Mouse (Mus musculus) right cerebral cortex, postnatal 25 days (tissue): ENCODE results near the gene Hist1h4c.

Source experiments
- DNase-seq: peaks from one replicate; pipeline ENCODE4 v3.0.0; 2022

The Hist1h4c gene

GRCm38 (mm10) chr13:23698300-23698693, at the start of gene Hist1h4c:
Hist1h4c (minus strand) TSS chr13:23698454.
- peak; percentile 98 for DNase-seq

DNA sequence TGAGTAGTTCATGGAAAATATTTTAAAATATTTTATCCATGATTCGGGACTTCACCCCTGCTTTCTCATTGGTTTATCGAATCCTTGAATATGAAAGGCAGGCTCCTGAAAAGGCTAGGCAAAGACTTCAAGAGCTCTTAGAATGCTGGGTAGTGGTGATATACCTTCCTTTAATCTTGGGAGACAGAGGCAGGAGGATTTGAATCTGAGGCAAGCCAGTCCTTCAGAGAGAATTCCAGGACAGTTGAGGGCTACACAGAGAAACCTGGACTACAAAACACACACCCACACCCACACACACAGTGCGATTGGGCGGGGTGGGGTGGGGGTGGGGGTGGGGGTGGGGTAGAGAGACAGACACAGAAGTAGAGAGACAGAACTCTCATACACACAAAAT, 49.6 kb upstream of the Hist1h4c start:
- no peak for DNase-seq

GRCm38 (mm10) chr13:23747081-23747891, 49.0 kb upstream of the Hist1h4c start:
- DNase-seq = no peak

DNA sequence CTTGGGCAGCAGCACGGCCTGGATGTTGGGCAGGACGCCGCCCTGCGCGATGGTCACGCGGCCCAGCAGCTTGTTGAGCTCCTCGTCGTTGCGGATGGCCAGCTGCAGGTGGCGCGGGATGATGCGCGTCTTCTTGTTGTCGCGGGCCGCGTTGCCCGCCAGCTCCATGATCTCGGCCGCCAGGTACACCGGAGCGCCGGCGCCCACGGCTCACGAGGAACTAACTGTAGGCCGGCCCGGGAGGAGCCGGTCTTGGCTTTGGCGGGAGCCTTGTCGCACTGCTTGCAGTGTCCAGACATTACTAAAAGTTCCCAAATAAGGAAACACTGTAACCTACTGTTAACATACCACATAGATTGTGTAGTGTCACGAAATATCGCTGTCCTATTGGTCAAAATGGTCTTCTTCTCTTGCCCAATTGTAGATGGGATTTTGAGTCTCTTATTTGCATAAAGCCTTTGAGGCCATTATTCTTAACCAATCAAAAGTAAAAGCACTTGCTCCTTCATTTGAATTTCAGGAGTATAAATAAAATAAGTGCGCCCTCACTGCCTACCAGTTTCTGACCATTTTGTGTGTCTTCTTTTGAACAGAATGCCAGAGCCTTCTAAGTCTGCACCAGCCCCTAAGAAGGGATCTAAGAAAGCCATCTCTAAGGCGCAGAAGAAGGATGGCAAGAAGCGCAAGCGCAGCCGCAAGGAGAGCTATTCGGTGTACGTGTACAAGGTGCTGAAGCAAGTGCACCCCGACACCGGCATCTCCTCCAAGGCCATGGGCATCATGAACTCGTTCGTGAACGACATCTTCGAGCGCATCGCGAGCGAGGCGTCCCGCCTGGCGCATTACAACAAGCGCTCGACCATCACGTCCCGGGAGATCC, 48.2 kb upstream of the Hist1h4c start, which contains the start of gene Hist1h2bb:
Gene Hist1h2bb (plus strand): TSS at position 534 of the 880 bp plus-strand sequence.
- peak; percentile 81 for DNase-seq

DNA sequence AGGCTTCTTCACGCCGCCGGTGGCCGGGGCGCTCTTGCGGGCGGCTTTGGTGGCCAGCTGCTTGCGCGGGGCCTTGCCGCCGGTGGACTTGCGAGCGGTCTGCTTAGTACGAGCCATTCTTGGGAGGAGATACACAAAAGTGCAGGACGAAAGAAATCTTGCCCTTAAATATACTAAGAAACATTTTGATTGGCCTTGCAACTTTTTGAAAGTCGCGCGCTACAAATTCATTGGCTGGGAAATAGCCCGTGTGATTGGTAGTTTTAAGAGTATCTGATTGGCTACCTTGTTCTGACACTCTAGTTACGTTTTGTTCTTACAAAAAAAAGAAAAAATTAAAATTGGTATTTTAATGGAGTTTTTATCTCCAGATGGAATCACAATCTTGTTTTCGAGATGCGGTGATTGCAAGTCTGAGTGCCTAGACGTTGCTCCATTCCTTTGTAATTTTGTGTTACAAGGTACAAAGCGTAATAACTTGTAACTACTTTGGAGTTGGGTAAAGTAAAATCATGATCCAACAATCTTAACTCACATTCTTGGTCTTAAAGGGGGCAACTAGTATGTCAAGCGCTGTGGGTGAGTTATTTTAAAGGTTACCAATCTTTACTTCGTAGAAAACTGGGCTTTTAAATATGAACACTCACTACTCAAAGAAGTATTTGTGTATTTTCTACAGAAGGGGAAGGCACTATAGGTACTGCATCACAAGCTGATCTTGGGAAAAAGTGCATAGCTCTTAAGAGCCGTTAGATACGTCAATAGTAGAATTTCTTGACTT, 47.3 kb upstream of the Hist1h4c start, which contains the start of gene Hist1h3c:
Gene Hist1h3c (minus strand): TSS at position 222 of the 781 bp plus-strand sequence.
- DNase-seq = peak; percentile 77

- no peak for DNase-seq
These were observed 46.4 kb upstream of the Hist1h4c start for GRCm38 (mm10) chr13:23744421-23745380.

- DNase-seq = no peak
These were observed 45.7 kb upstream of the Hist1h4c start for GRCm38 (mm10) chr13:23743963-23744362.

DNA sequence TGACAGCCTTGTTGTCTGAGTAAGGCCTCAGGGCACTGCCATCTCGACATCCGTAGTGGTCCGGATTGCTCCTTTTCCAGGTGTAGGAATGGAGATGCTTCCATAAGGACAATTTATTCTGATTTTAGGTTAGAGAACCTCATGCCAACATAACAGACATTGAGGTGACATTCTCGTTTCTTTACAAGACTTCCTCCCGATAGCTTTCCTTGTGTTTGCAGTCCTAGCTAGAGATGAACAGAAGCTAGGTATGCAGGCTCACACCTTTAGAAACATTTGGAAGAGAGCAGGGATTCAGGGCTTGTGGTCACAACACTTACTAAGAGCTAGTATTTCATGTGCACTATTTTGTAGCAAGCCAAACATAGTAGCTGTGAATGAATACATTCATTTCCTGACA, 45.0 kb upstream of the Hist1h4c start:
- no peak for DNase-seq

- DNase-seq = no peak
These were observed 43.8 kb upstream of the Hist1h4c start for GRCm38 (mm10) chr13:23742007-23742406.

DNA sequence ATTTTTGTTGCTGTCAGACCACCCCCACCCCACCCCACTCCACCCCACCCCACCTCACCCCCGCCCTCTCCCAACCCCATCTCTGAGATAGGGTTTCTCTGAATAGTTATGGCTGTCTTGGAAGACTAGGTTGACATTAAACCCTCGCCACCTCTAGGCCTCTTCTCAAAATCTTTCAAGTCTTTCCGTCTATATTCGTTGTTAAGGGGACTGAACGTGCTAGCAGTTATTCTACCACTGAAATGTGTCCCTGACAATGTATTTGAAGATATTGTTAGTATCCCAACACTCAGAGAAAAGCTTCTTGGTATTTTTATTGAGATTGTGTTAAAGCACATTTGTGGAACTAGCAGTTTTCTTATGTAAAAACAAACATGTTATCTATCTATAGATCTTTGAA, 42.7 kb upstream of the Hist1h4c start:
- no peak for DNase-seq

DNA sequence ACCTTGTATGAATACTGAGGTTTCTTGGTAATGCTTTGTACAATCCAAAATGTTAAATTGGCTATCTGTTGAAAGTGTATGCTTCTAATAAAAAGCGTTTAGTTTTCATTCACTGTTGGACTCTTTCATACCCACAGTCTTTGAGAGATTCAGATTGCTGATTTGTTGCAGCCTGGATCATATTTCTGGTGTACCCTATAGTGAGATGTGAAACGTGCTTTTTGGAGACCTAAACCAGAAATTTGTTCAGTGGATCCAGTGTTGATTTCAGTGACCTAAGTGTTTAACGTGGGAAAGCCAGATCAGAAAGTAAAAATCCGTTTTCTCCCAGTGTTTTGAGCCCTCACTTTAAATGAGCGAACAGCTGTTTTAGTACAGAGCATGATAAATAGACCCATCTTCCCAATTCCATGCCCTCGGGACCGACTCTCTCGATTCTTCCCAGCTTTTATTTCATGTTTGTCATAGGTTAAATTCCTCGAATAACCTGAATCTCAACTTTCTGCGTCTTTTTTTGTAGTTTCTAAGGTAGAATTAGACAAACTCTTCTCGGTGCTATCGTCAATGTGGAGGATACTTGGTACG, 42.1 kb upstream of the Hist1h4c start:
- no peak for DNase-seq

GRCm38 (mm10) chr13:23739922-23740252, 41.6 kb upstream of the Hist1h4c start:
- no peak for DNase-seq

DNA sequence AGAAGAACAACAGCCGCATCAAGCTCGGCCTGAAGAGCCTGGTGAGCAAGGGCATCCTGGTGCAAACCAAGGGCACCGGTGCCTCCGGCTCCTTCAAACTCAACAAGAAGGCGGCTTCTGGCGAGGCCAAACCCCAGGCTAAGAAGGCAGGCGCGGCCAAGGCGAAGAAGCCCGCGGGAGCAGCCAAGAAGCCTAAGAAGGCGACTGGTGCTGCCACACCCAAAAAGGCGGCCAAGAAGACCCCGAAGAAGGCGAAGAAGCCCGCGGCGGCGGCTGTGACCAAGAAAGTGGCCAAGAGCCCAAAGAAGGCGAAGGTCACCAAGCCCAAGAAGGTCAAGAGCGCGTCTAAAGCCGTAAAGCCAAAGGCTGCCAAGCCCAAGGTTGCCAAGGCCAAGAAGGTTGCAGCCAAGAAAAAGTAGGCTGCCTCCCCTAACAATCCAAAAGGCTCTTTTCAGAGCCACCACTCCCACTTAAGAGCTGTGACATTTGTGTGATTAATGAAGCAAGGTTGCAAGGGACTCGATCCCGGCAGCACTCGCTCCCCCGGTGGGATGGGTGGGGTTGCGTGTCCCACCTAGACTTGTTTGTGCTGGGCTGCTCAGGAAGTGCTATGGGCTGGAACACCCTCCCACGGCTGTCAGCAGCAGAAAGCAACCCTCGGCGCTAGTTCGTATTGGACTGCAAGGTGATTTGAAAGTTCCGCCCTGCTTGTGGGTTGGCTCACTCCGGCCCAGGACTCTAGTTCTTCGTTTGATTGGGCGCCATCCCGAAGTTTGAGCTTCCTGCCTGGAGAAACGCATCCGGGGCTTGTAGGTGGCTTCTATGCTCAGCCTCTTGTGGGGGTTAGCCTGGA, 41.0 kb upstream of the Hist1h4c start:
- peak; percentile 89 for DNase-seq

DNA sequence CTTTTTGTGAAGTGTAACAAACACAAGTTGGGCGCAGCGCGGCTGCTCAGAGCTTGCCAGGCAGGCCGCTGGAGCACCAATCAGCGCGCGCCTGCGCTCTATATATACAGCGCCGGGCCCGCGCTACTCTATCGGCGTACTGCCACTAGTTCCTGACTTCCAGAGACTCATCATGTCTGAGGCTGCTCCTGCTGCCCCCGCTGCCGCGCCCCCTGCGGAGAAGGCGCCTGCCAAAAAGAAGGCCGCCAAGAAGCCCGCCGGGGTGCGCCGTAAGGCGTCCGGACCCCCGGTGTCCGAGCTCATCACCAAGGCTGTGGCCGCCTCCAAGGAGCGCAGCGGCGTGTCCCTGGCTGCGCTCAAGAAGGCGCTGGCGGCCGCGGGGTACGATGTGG, 40.4 kb upstream of the Hist1h4c start, which contains the start of gene Hist1h1c:
Gene Hist1h1c (plus strand): TSS at position 132 of the 392 bp plus-strand sequence.
- peak; percentile 90 for DNase-seq

GRCm38 (mm10) chr13:23738041-23738440, 39.8 kb upstream of the Hist1h4c start:
- DNase-seq = no peak

DNA sequence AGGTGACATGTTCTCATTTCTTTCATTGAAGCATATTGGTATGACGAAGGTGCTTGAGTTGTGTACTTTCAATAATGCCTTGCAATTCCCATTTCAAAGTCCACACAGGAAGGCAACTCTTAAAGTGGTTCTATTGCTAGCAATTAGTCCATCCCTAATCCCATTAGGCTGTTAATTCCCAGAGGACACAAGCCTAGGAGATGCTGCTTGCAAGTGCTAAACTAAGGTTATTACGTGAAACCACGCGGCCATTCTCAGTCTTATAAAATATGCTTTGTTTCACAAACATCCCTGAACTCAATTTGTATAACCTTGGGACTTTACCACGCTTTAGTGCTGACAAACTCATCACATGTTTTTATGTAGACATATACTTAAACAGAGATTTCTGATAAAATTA, 38.8 kb upstream of the Hist1h4c start:
- no peak for DNase-seq

GRCm38 (mm10) chr13:23732156-23732804, 34.0 kb upstream of the Hist1h4c start:
- DNase-seq = no peak

- DNase-seq = no peak
These were observed 32.2 kb upstream of the Hist1h4c start for GRCm38 (mm10) chr13:23730479-23730878.

- DNase-seq = no peak
These were observed 31.5 kb upstream of the Hist1h4c start for GRCm38 (mm10) chr13:23729706-23730105.

GRCm38 (mm10) chr13:23729192-23729525, 30.9 kb upstream of the Hist1h4c start:
- no peak for DNase-seq
